Mouse (Mus musculus): ENCODE results near the gene Lmnb2. TPM values are rescaled to one million over a fixed set of nuclear protein-coding genes. Genes with fewer than 3 reads are reported as not detected.
A peak's percentile ranks its signal among the peaks of the same experiment; 100 is the strongest.

The Lmnb2 gene
- polyA plus RNA-seq, 1 experiment from 2014 or later: 41.5 TPM

DNA sequence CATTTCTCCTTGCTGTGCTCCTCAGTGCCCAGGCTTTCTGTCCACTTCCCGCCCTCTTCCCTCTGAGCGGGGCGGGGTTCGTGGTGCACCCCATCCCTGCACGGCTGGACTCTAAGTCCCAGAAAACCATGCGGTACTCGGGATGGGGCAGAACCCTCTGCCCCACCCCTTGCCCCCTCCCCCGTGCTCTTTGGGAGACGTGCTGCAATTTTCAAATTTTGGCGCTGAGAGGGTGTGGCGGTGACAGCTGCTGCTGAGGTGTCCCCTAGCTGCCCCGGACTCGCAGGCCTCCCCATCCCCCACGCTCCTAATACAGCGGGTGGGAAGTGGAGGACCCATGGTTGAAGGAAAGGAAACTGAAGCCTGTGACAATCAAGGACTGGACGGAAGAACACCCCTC is 3.9 kb upstream of the Lmnb2 start:
- Histone ChIP-seq H3K9ac (peak overlapping the region; percentile 49; the same call in 1 of the 2 replicates), H3K4me1 (replicated peaks) (peaks cover 12% of the 10 kb centered on the region), H3K4me2 (peak overlapping the region; percentile 42), H3K27ac (no peak overlapping the region), H3K36me3 (no peaks in the 10 kb centered on the region), H3K9me3 (no peaks in the 10 kb centered on the region), H3K27me3 (peaks cover 12% of the 10 kb centered on the region; the same call in 1 of the 2 replicates), H3K4me3 (peak overlapping the region; percentile 20; the same call in 1 of the 2 replicates)
- ATAC-seq (ENCODE audit: low FRiP score): no peak
- WGBS: 5% methylated on average over 16 of the region's 16 CpGs

- Histone ChIP-seq H3K27me3 (peaks cover 12% of the 10 kb centered on the region; the same call in 1 of the 2 replicates), H3K4me2 (peak overlapping the region; percentile 99), H3K9ac (peak overlapping the region; percentile 94), H3K4me1 (replicated peaks) (peaks cover 38% of the 10 kb centered on the region), H3K4me3 (peak overlapping the region; percentile 94), H3K27ac (peak overlapping the region; percentile 88), H3K36me3 (peaks cover 30% of the 10 kb centered on the region), H3K9me3 (no peaks in the 10 kb centered on the region)
- 1% methylated on average over 15 of the region's 15 CpGs for WGBS
- peak; percentile 47 for ATAC-seq (ENCODE audit: low FRiP score)
Observed at GRCm38 (mm10) chr10:80917336-80917778, 688 bp downstream of the Lmnb2 start.

DNA sequence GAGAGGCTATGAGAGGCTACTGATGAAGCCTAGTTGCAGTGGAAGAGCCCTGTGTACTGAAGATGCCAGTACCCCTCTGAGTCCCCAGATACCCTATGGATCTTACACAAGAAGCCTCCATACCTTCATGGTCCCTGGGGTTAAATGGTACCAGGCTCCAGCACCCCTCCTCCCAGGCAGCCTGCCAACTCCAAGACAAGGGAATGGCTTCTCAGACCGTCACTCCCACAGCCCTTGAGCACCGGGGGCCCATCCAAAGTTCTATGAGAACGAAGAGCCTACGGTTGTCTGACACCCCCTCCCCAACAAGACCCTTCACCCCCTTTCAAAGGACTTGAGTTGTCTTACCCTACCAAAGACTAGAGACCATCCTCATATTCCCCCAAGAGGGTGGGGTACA is 2.3 kb downstream of the Lmnb2 start:
- 86% methylated on average over 4 of the region's 4 CpGs for WGBS
- Histone ChIP-seq H3K9ac (peak overlapping the region; percentile 9; the same call in 1 of the 2 replicates), H3K36me3 (peaks cover 45% of the 10 kb centered on the region), H3K9me3 (no peaks in the 10 kb centered on the region), H3K4me3 (no peak overlapping the region), H3K4me1 (replicated peaks) (peaks cover 33% of the 10 kb centered on the region), H3K4me2 (0 out of 2 replicates have a peak overlapping the region, but pooled peaks have one; percentile 99), H3K27me3 (no peaks in the 10 kb centered on the region), H3K27ac (no peak overlapping the region)
- ATAC-seq (ENCODE audit: low FRiP score): no peak

DNA sequence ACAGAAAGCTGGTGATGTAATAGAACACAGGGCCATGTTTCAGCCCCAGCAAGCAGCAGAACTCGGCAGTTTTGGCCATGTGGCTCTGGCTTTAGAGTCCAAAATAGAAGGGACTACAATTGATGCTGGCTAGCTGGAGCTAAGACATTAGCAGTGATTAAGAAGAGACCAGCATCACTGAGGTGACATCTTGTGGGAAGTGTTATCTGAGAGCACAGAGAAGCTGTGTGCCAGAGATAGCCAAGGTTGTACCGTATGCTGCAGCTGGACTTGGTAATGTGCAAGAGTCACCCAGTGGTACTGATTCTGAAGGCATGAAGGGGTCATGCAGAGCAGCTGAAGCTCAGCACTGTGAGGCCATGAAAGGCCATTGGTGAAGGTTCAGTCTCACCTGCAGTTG is 2.8 kb downstream of the Lmnb2 start:
- H3K4me2 ChIP-seq: no peak overlapping the region
- WGBS: 88% methylated on average over 2 of the region's 2 CpGs
- H3K4me3 ChIP-seq: no peak overlapping the region
- peaks cover 50% of the 10 kb centered on the region for H3K36me3 ChIP-seq
- no peaks in the 10 kb centered on the region for H3K27me3 ChIP-seq
- H3K9ac ChIP-seq: peak overlapping the region; percentile 9; the same call in 1 of the 2 replicates
- peaks cover 33% of the 10 kb centered on the region for H3K4me1 ChIP-seq (replicated peaks)
- H3K9me3 ChIP-seq: no peaks in the 10 kb centered on the region
- no peak overlapping the region for H3K27ac ChIP-seq
- no peak for ATAC-seq (ENCODE audit: low FRiP score)

GRCm38 (mm10) chr10:80914253-80914656 is 3.8 kb downstream of the Lmnb2 start:
- H3K4me3 ChIP-seq: no peak overlapping the region
- H3K4me2 ChIP-seq: no peak overlapping the region
- peaks cover 33% of the 10 kb centered on the region for H3K4me1 ChIP-seq (replicated peaks)
- H3K27me3 ChIP-seq: no peaks in the 10 kb centered on the region
- H3K9me3 ChIP-seq: no peaks in the 10 kb centered on the region
- H3K36me3 ChIP-seq: peaks cover 60% of the 10 kb centered on the region
- WGBS: 93% methylated on average over 5 of the region's 5 CpGs
- no peak for ATAC-seq (ENCODE audit: low FRiP score)
- H3K9ac ChIP-seq: peak overlapping the region; percentile 19; the same call in 1 of the 2 replicates
- no peak overlapping the region for H3K27ac ChIP-seq

DNA sequence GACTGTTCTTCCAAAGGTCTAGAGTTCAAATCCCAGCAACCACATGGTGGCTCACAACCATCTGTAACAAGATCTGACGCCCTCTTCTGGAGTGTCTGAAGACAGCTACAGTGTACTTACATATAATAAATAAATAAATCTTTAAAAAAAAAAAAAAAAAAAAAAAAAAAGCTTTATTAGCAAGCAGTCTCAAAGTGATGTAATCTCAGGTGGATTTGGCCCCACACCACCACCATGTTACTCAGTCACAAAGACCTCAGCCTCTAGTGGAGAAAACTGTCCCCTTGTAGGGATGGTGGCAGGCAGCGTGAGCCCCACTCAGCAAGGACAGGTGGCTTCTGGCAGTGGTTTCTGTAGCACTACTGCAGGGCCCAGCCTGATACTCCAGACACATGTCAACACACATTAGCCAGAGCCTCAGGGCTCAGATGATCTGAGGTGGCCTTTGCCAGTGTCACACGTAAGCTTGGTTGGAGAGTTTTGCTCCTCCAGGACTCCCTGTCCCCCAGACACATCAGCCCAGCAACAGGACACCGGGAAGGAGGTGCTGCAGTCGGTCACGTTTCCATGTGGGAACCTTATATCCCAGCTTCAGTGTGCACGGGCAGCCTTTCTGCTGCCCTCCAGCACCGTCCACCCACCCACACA is 4.6 kb downstream of the Lmnb2 start:
- Histone ChIP-seq H3K4me1 (replicated peaks) (peaks cover 33% of the 10 kb centered on the region), H3K4me3 (no peak overlapping the region), H3K9me3 (no peaks in the 10 kb centered on the region), H3K4me2 (no peak overlapping the region), H3K27ac (no peak overlapping the region), H3K27me3 (no peaks in the 10 kb centered on the region), H3K36me3 (peaks cover 67% of the 10 kb centered on the region), H3K9ac (0 out of 2 replicates have a peak overlapping the region, but pooled peaks have one; percentile 19)
- ATAC-seq (ENCODE audit: low FRiP score): no peak
- WGBS: 85% methylated on average over 8 of the region's 8 CpGs

GRCm38 (mm10) chr10:80911891-80912290 is 6.2 kb downstream of the Lmnb2 start:
- H3K27ac ChIP-seq: no peak overlapping the region
- H3K36me3 ChIP-seq: peaks cover 83% of the 10 kb centered on the region

GRCm38 (mm10) chr10:80911354-80911753 is 6.7 kb downstream of the Lmnb2 start:
- no peaks in the 10 kb centered on the region for H3K27me3 ChIP-seq
- H3K9me3 ChIP-seq: no peaks in the 10 kb centered on the region
- H3K9ac ChIP-seq: no peak overlapping the region
- peaks cover 20% of the 10 kb centered on the region for H3K4me1 ChIP-seq (replicated peaks)
- no peak overlapping the region for H3K4me2 ChIP-seq
- H3K27ac ChIP-seq: no peak overlapping the region
- H3K36me3 ChIP-seq: peaks cover 86% of the 10 kb centered on the region
- 91% methylated on average over 4 of the region's 4 CpGs for WGBS
- no peak overlapping the region for H3K4me3 ChIP-seq
- no peak for ATAC-seq (ENCODE audit: low FRiP score)

More at GRCm38 (mm10) chr10:80911891-80912290, 6.2 kb downstream of the Lmnb2 start:
- Histone ChIP-seq H3K4me2 (no peak overlapping the region), H3K4me1 (replicated peaks) (peaks cover 26% of the 10 kb centered on the region), H3K27me3 (no peaks in the 10 kb centered on the region), H3K9ac (no peak overlapping the region), H3K4me3 (no peak overlapping the region), H3K9me3 (no peaks in the 10 kb centered on the region)
- no peak for ATAC-seq (ENCODE audit: low FRiP score)

- WGBS: 91% methylated on average over 22 of the region's 22 CpGs
- Histone ChIP-seq H3K9ac (no peak overlapping the region), H3K9me3 (no peaks in the 10 kb centered on the region), H3K27ac (no peak overlapping the region), H3K4me3 (no peak overlapping the region), H3K4me2 (no peak overlapping the region), H3K36me3 (peaks cover 91% of the 10 kb centered on the region), H3K27me3 (no peaks in the 10 kb centered on the region), H3K4me1 (replicated peaks) (peaks cover 3% of the 10 kb centered on the region; the same call in 1 of the 2 replicates)
- ATAC-seq (ENCODE audit: low FRiP score): no peak
Observed at GRCm38 (mm10) chr10:80909375-80910162, 8.5 kb downstream of the Lmnb2 start.

GRCm38 (mm10) chr10:80904709-80905108 is 13.3 kb downstream of the Lmnb2 start:
- WGBS: 92% methylated on average over 11 of the region's 11 CpGs
- Histone ChIP-seq H3K9me3 (no peaks in the 10 kb centered on the region), H3K4me3 (no peak overlapping the region), H3K36me3 (peaks cover 76% of the 10 kb centered on the region), H3K27ac (no peak overlapping the region), H3K9ac (no peak overlapping the region), H3K4me2 (no peak overlapping the region), H3K4me1 (replicated peaks) (peaks cover 9% of the 10 kb centered on the region), H3K27me3 (no peaks in the 10 kb centered on the region)
- ATAC-seq (ENCODE audit: low FRiP score): no peak

- Histone ChIP-seq H3K27me3 (no peaks in the 10 kb centered on the region), H3K36me3 (peaks cover 74% of the 10 kb centered on the region), H3K4me1 (replicated peaks) (peaks cover 14% of the 10 kb centered on the region), H3K4me3 (no peak overlapping the region), H3K27ac (no peak overlapping the region), H3K4me2 (no peak overlapping the region), H3K9ac (no peak overlapping the region), H3K9me3 (no peaks in the 10 kb centered on the region)
- ATAC-seq (ENCODE audit: low FRiP score): no peak
- WGBS: 88% methylated on average over 28 of the region's 28 CpGs
Observed at GRCm38 (mm10) chr10:80904004-80904693, 13.9 kb downstream of the Lmnb2 start.

DNA sequence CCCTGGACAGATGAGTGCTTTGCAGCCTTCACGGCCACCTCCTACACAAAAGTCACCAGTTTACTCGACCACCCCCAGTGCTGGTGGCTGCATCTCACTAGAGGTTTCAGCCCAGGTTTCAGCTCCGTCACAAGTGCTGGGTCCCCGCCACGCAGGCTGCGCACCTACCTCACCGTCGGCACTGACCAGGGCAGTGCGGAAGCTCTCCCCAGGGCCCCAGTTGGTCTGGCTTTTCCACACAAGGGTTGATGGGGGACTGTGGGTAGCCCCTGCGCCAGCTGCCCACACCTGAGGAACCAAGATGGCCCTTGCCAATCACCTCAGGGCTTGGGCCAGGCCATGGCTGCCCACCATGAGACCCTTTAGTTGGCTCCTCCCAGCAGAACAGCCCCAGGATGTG is 14.8 kb downstream of the Lmnb2 start:
- WGBS: 94% methylated on average over 10 of the region's 10 CpGs
- no peak overlapping the region for H3K27ac ChIP-seq

More for the DNA sequence above, 14.8 kb downstream of the Lmnb2 start:
- Histone ChIP-seq H3K4me2 (no peak overlapping the region), H3K4me3 (no peak overlapping the region), H3K9me3 (no peaks in the 10 kb centered on the region), H3K36me3 (peaks cover 74% of the 10 kb centered on the region), H3K27me3 (no peaks in the 10 kb centered on the region), H3K9ac (no peak overlapping the region), H3K4me1 (replicated peaks) (peaks cover 22% of the 10 kb centered on the region)
- no peak for ATAC-seq (ENCODE audit: low FRiP score)

Data from hindbrain, embryonic 13.5 days (tissue).